8 mouse cellular contexts compared by ENCODE assay signal in the genomic region with DNA sequence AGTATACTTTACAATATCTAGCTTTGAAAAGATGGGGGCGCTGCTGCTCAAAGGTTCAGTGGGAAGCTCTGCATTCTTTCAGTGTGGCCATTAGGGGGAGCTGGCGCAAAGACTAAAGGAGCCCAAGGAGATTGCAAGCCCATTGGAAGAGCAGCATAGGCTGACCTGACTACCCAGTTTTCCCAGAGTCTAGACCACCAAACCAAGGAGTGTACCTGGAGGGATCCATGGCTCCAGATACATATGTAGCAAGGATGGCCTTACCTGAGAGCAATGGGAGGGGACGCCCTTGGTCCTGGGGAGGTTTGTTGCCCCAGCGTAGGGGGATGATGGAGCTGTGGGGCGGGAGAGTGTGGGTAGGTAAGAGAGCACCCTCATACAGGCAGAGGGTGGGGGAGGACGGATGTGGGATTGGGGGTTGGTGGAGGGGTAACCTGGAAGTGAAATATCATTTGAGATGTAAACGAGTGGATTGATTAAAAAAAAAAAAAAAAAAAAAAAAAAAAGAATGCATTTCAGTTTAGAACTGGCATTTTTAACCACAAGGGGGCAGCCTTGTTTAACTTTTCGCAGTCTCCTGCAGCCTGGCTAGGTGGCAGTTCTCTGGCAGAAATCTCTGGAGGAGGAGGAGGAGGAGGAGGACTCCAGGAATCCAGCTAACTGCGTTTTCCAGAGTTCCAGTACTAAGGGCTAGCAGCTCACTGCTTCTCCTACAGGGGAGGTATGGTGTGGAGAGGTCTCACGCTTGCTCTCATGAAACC. TPM values are rescaled to one million over a fixed set of nuclear protein-coding genes. Genes with fewer than 3 reads are reported as not detected.
DNase-seq lines count a peak whose midpoint lies in the region; ATAC-seq and TF ChIP-seq lines count a peak whose summit lies in the region.

No protein-coding gene starts in this region.

- no peak overlapping the region for H3K9ac ChIP-seq in intestine, embryonic 16.5 days (ENCODE audit: low read depth, low read length)

- WGBS in intestine, embryonic 16.5 days, result 19% methylated on average over 10 of the region's 10 CpGs

- no peak for TF ChIP-seq POLR2A in cortical plate, adult 2 months (IDR thresholded peaks at IDR 0.05; ENCODE audit: extremely low read depth, insufficient read depth, low read length)

- peak; percentile 58 for DNase-seq in CD4-positive, CD25-positive, alpha-beta regulatory T cell, adult 2 months (ENCODE audit: low read depth, low spot score)
- peak; percentile 75 for DNase-seq in gastrocnemius, postnatal 10 days
- DNase-seq in left cerebral cortex, postnatal 25 days (ENCODE audit: low spot score in 2 of 2), result peak; percentile 69 to 83
- DNase-seq in mesoderm, embryonic 11.5 days (ENCODE audit: low read depth, low spot score), result peak; percentile 89
- DNase-seq in right cerebral cortex, postnatal 4 days, result peak; percentile 94

- no peaks in the 10 kb centered on the region for H3K9me3 ChIP-seq in intestine, embryonic 16.5 days (ENCODE audit: control insufficient read depth, low read length)

- peak overlapping the region; percentile 14; the same call in 1 of the 2 replicates for H3K4me2 ChIP-seq in intestine, embryonic 16.5 days (ENCODE audit: low read depth, low read length)

- H3K27ac ChIP-seq in cortical plate, adult 2 months (ENCODE audit: insufficient read depth, low read length), result no peak overlapping the region
- no peak overlapping the region for H3K27ac ChIP-seq in intestine, embryonic 16.5 days (ENCODE audit: low read length)

- H3K4me1 ChIP-seq in cortical plate, adult 2 months (ENCODE audit: control insufficient read depth, insufficient read depth, low read length), result 0 out of 2 replicates have a peak, but pooled peaks cover 1% of the 10 kb centered on the region
- H3K4me1 ChIP-seq in intestine, embryonic 16.5 days (ENCODE audit: control insufficient read depth, insufficient read depth, low read length), result no peaks in the 10 kb centered on the region

- ATAC-seq in CD4-positive, CD25-positive, alpha-beta regulatory T cell, adult 4 months, result no peak
- peak; percentile 85 for ATAC-seq in intestine, embryonic 16.5 days

- peak overlapping the region; percentile 22; the same call in 1 of the 2 replicates for H3K4me3 ChIP-seq in cortical plate, adult 2 months (ENCODE audit: insufficient read depth, low read length)
- H3K4me3 ChIP-seq in intestine, embryonic 16.5 days (ENCODE audit: low read length), result no peak overlapping the region

- H3K27me3 ChIP-seq in intestine, embryonic 16.5 days (replicated peaks; ENCODE audit: control insufficient read depth, insufficient read depth, low read length), result no peaks in the 10 kb centered on the region

- peak; percentile 89 for TF ChIP-seq CTCF in cortical plate, adult 2 months (IDR thresholded peaks at IDR 0.05; ENCODE audit: extremely low read depth, insufficient read depth, low read length)

- intact Hi-C loops in left cerebral cortex, postnatal 25 days (cut with DNase I), result no loop called here

- no peaks in the 10 kb centered on the region for H3K36me3 ChIP-seq in intestine, embryonic 16.5 days (ENCODE audit: control insufficient read depth, insufficient read depth, low read length)

RNA-seq across cellular contexts. Expression of gene Tom1l1, which starts 9.5 kb away (rescaled TPM):
- 1 to 10 TPM; 1.7 to 2.1 TPM for polyA plus RNA-seq in CD4-positive, CD25-positive, alpha-beta regulatory T cell, adult 4 months (2017; shearing (Covaris generic))
- polyA plus RNA-seq in cortical plate, adult 2 months (2012; rRNA removed), result 20.8 and 23.6 TPM in 2 replicates
- 10 to 100 TPM; 13.7 to 16.5 TPM for total RNA-seq in gastrocnemius, postnatal 10 days (2021)
- polyA plus RNA-seq in intestine, embryonic 16.5 days (2015; fragmentation: Nextera tagmentation; extraction: Ambion mirVana), result 65.6 and 67.6 TPM in 2 replicates
- total RNA-seq in left cerebral cortex, postnatal 25 days (2021), result 10 to 100 TPM; 24.9 to 30.6 TPM

RNA-seq across cellular contexts. Expression of gene Cox11, which starts 59.7 kb away (rescaled TPM):
- 10 to 100 TPM; 23.5 to 30.2 TPM for polyA plus RNA-seq in CD4-positive, CD25-positive, alpha-beta regulatory T cell, adult 4 months (2017; shearing (Covaris generic))
- polyA plus RNA-seq in cortical plate, adult 2 months (2012; rRNA removed), result 23.5 and 25.6 TPM in 2 replicates
- total RNA-seq in gastrocnemius, postnatal 10 days (2021), result 10 to 100 TPM; 21.6 to 22.2 TPM
- 24.2 and 25.9 TPM in 2 replicates for polyA plus RNA-seq in intestine, embryonic 16.5 days (2015; fragmentation: Nextera tagmentation; extraction: Ambion mirVana)
- 10 to 100 TPM; 30.3 to 35.0 TPM for total RNA-seq in left cerebral cortex, postnatal 25 days (2021)

RNA-seq across cellular contexts. Expression of gene Stxbp4, which starts 59.8 kb away (rescaled TPM):
- polyA plus RNA-seq in CD4-positive, CD25-positive, alpha-beta regulatory T cell, adult 4 months (2017; shearing (Covaris generic)), result 1 to 10 TPM; 4.5 to 5.3 TPM
- 8.8 and 9.1 TPM in 2 replicates for polyA plus RNA-seq in cortical plate, adult 2 months (2012; rRNA removed)
- 10 to 100 TPM; 11.4 to 13.5 TPM for total RNA-seq in gastrocnemius, postnatal 10 days (2021)
- 9.4 and 11.5 TPM in 2 replicates for polyA plus RNA-seq in intestine, embryonic 16.5 days (2015; fragmentation: Nextera tagmentation; extraction: Ambion mirVana)
- 10 to 100 TPM; 11.2 to 12.2 TPM for total RNA-seq in left cerebral cortex, postnatal 25 days (2021)
